Mouse (Mus musculus): Measurements from ENCODE around the gene Hacl1. TPM values are rescaled to one million over a fixed set of nuclear protein-coding genes. Genes with fewer than 3 reads are reported as not detected.

The Hacl1 gene
- total and polyA plus RNA-seq, 2 experiments from 2014 or later: 6.5 to 7.7 TPM

GRCm38 (mm10) chr14:31680656-31681055 is 39.6 kb upstream of the Hacl1 start:
- DNase-seq: no peak
- no peak overlapping the region for H3K9ac ChIP-seq

DNA sequence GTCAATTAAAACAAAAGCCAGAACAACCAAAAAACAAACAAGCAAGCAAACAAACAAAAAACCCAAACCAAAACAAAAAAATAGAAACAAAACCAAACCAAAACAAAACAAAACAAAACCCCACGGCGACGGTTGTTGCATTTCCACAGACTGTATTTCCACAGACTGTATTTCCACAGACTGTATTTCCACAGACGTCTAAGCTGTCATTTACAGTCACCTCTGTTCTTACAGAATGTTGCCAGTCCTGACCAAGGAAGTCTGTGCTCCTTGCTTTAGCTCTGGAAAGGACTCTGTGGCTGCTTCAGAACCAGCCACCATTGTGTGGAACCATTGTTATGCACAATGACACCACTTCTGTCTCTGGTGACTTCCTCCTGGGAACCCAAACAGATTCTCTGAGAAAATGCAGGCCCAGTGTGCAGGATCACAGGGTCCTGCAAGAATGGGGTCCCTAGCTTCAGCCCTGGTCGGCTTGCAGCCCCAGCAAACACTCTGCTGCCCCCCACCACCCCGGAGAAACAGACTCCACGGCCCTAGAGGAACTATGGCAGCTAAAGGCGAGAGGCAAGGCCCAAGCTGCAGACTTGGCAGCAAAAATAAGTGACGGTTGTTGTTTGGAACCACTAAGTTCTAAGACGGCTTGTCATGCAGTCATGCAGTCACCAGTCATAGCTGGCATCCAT is 30.7 kb upstream of the Hacl1 start:
- no peak overlapping the region for H3K4me2 ChIP-seq (ENCODE audit: low read depth)
- DNase-seq (no peak), ATAC-seq (no peak)
- TF ChIP-seq CTCF (IDR thresholded peaks at IDR 0.05; ENCODE audit: low read depth): no peak
- 49% methylated on average over 10 of the region's 10 CpGs for WGBS
- 0 out of 2 replicates have a peak, but pooled peaks cover 9% of the 10 kb centered on the region for H3K4me1 ChIP-seq (ENCODE audit: insufficient read depth)
- H3K27me3 ChIP-seq (ENCODE audit: insufficient read depth, low read length): no peaks in the 10 kb centered on the region
- no peak overlapping the region for H3K9ac ChIP-seq
- H3K36me3 ChIP-seq (ENCODE audit: insufficient read depth): peaks cover 3% of the 10 kb centered on the region
- H3K9me3 ChIP-seq (ENCODE audit: low read length): no peaks in the 10 kb centered on the region
- H3K4me3 ChIP-seq (ENCODE audit: low read depth, low read length): no peak overlapping the region
- no peak overlapping the region for H3K27ac ChIP-seq (ENCODE audit: low read depth, low read length)

More at GRCm38 (mm10) chr14:31680656-31681055, 39.6 kb upstream of the Hacl1 start:
- H3K9me3 ChIP-seq (ENCODE audit: low read length): no peaks in the 10 kb centered on the region
- TF ChIP-seq CTCF (IDR thresholded peaks at IDR 0.05; ENCODE audit: low read depth): no peak
- H3K4me2 ChIP-seq (ENCODE audit: low read depth): no peak overlapping the region
- no peak for ATAC-seq
- H3K36me3 ChIP-seq (ENCODE audit: insufficient read depth): no peaks in the 10 kb centered on the region
- no peaks in the 10 kb centered on the region for H3K4me1 ChIP-seq (ENCODE audit: insufficient read depth)
- H3K27me3 ChIP-seq (ENCODE audit: insufficient read depth, low read length): no peaks in the 10 kb centered on the region
- no peak overlapping the region for H3K4me3 ChIP-seq (ENCODE audit: low read depth, low read length)
- H3K27ac ChIP-seq (ENCODE audit: low read depth, low read length): no peak overlapping the region
- WGBS: over 99% methylated on average over 3 of the region's 3 CpGs

DNA sequence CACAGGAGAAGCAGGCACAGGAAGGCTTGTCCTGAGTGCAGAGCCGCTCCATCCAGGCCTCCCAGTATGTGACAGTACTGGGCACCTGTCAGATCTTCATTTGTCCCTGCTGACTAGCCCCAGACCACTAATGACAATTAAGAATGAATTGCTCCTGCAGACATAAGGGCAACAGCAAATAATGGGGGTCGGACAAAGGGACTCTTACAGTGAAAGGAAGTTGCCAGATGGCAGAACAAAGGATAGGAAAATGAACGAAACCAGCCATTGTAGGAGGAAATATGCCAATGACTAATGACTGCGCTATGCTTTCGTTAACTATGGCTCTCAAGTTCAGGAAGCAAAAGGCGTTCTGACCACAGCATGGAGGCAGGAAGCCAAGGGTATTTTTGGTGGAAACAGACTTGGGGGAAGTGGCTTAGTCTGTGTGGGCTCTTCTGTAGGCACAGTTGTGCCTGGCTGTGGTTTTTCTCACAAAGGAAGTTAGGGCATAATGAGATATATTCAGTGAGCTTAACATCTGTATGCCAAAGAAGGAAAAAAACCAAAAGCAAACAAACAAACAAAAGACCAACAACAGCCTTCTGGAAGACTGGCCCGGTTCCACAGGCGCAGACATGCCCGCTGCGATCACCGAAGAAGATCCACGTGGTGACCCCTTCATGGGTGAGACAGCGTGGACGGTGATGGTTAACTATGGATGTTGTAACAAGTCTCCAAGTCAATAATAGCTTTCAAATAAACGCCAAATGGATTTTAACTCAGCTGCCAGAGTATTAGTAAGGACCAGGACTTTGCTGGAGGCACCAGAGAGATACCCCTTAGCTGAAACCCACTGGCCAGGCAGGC is 28.8 kb upstream of the Hacl1 start:
- Histone ChIP-seq H3K4me3 (ENCODE audit: low read depth, low read length) (no peak overlapping the region), H3K27me3 (ENCODE audit: insufficient read depth, low read length) (no peaks in the 10 kb centered on the region), H3K9me3 (ENCODE audit: low read length) (no peaks in the 10 kb centered on the region), H3K4me2 (ENCODE audit: low read depth) (no peak overlapping the region), H3K4me1 (ENCODE audit: insufficient read depth) (0 out of 2 replicates have a peak, but pooled peaks cover 9% of the 10 kb centered on the region), H3K36me3 (ENCODE audit: insufficient read depth) (peaks cover 6% of the 10 kb centered on the region), H3K27ac (ENCODE audit: low read depth, low read length) (peak overlapping the region; percentile 64), H3K9ac (no peak overlapping the region)
- ATAC-seq (peak; percentile 63), DNase-seq (peak; percentile 61)
- TF ChIP-seq CTCF (IDR thresholded peaks at IDR 0.05; ENCODE audit: low read depth): no peak
- WGBS: 48% methylated on average over 15 of the region's 15 CpGs

GRCm38 (mm10) chr14:31669161-31669611 is 28.1 kb upstream of the Hacl1 start:
- Histone ChIP-seq H3K4me3 (ENCODE audit: low read depth, low read length) (no peak overlapping the region), H3K4me2 (ENCODE audit: low read depth) (no peak overlapping the region), H3K27ac (ENCODE audit: low read depth, low read length) (peak overlapping the region; percentile 64), H3K9ac (no peak overlapping the region), H3K27me3 (ENCODE audit: insufficient read depth, low read length) (no peaks in the 10 kb centered on the region), H3K36me3 (ENCODE audit: insufficient read depth) (peaks cover 6% of the 10 kb centered on the region), H3K9me3 (ENCODE audit: low read length) (no peaks in the 10 kb centered on the region), H3K4me1 (ENCODE audit: insufficient read depth) (0 out of 2 replicates have a peak, but pooled peaks cover 9% of the 10 kb centered on the region)
- no peak for TF ChIP-seq CTCF (IDR thresholded peaks at IDR 0.05; ENCODE audit: low read depth)
- WGBS: 48% methylated on average over 13 of the region's 13 CpGs
- DNase-seq (no peak), ATAC-seq (peak; percentile 42)

- ATAC-seq: no peak
- Histone ChIP-seq H3K4me2 (ENCODE audit: low read depth) (no peak overlapping the region), H3K27ac (ENCODE audit: low read depth, low read length) (peak overlapping the region; percentile 15; the same call in 1 of the 2 replicates), H3K27me3 (ENCODE audit: insufficient read depth, low read length) (no peaks in the 10 kb centered on the region), H3K9me3 (ENCODE audit: low read length) (no peaks in the 10 kb centered on the region), H3K4me1 (ENCODE audit: insufficient read depth) (0 out of 2 replicates have a peak, but pooled peaks cover 9% of the 10 kb centered on the region), H3K9ac (no peak overlapping the region), H3K36me3 (ENCODE audit: insufficient read depth) (peaks cover 6% of the 10 kb centered on the region), H3K4me3 (ENCODE audit: low read depth, low read length) (no peak overlapping the region)
- no peak for TF ChIP-seq CTCF (IDR thresholded peaks at IDR 0.05; ENCODE audit: low read depth)
- no peak for DNase-seq
- 77% methylated on average over 13 of the region's 13 CpGs for WGBS
Observed at GRCm38 (mm10) chr14:31668326-31668725, 27.2 kb upstream of the Hacl1 start.

DNA sequence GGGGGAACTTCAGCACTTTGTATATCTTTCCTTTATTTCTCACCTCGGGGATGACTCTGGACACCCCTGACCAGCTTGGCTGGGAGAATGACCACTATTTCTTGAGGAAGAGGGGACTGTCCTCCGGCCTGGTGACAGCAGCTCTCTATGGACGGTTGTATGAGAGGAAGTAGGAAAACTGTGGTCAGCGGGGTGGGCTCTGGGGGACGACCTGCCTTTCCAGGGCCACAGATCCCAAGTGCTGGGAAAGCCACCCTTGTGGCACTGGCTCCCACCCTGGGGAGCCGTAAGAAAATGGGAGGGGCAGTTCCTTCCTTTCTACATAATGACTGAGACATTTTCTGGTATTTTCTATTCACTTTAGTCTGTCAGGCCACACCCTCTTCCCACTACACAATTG is 26.7 kb upstream of the Hacl1 start:
- Histone ChIP-seq H3K4me3 (ENCODE audit: low read depth, low read length) (no peak overlapping the region), H3K27ac (ENCODE audit: low read depth, low read length) (no peak overlapping the region; the same call in 1 of the 2 replicates), H3K4me2 (ENCODE audit: low read depth) (no peak overlapping the region), H3K36me3 (ENCODE audit: insufficient read depth) (peaks cover 6% of the 10 kb centered on the region), H3K9me3 (ENCODE audit: low read length) (no peaks in the 10 kb centered on the region), H3K9ac (no peak overlapping the region), H3K27me3 (ENCODE audit: insufficient read depth, low read length) (no peaks in the 10 kb centered on the region), H3K4me1 (ENCODE audit: insufficient read depth) (0 out of 2 replicates have a peak, but pooled peaks cover 9% of the 10 kb centered on the region)
- no peak for TF ChIP-seq CTCF (IDR thresholded peaks at IDR 0.05; ENCODE audit: low read depth)
- ATAC-seq (no peak), DNase-seq (no peak)
- WGBS: 90% methylated on average over 6 of the region's 6 CpGs

All from forebrain, postnatal 0 days (tissue).